Mouse (Mus musculus) gastrocnemius, postnatal 4 days (tissue): ENCODE results near the gene Grik1. TPM values are rescaled to one million over a fixed set of nuclear protein-coding genes. Genes with fewer than 3 reads are reported as not detected.

ENCODE experiments used
- DNase-seq, 2 experiments: peaks; one replicate each; pipeline ENCODE4 v3.0.0; 2021 to 2022; ENCODE audit warnings: low spot score in 2 of 2, mixed read lengths in 2 of 2
- total RNA-seq, 2 experiments: library from RNA; stranded (reverse); gene quantifications; 2 replicates each; pipeline ENCODE4 v1.2.3; 2021

Grik1 gene
- total RNA-seq, 2 experiments from 2014 or later: 0.12 to 0.26 TPM

- DNase-seq: no peak
Measured at GRCm38 (mm10) chr16:88142574-88142973, 147.5 kb downstream of the Grik1 start.

GRCm38 (mm10) chr16:88142136-88142535, 147.9 kb downstream of the Grik1 start:
- DNase-seq: no peak

GRCm38 (mm10) chr16:88141594-88141993, 148.5 kb downstream of the Grik1 start:
- no peak for DNase-seq

GRCm38 (mm10) chr16:88138913-88139312, 151.2 kb downstream of the Grik1 start:
- no peak for DNase-seq

- no peak for DNase-seq
Measured at GRCm38 (mm10) chr16:88132919-88133318, 157.1 kb downstream of the Grik1 start.

GRCm38 (mm10) chr16:88131103-88131502, 159.0 kb downstream of the Grik1 start:
- DNase-seq: no peak

- no peak for DNase-seq
Measured at GRCm38 (mm10) chr16:88125098-88125497, 165.0 kb downstream of the Grik1 start.

- DNase-seq: no peak
Measured at GRCm38 (mm10) chr16:88112551-88113138, 177.4 kb downstream of the Grik1 start.

- no peak for DNase-seq
Measured at GRCm38 (mm10) chr16:88111459-88111858, 178.6 kb downstream of the Grik1 start.

GRCm38 (mm10) chr16:88094206-88094789, 195.8 kb downstream of the Grik1 start:
- no peak for DNase-seq

GRCm38 (mm10) chr16:88087280-88087679, 202.8 kb downstream of the Grik1 start:
- DNase-seq: no peak

- peak in 1 of 2 experiments; percentile 38 for DNase-seq
Measured at GRCm38 (mm10) chr16:88074716-88075115, 215.3 kb downstream of the Grik1 start.

GRCm38 (mm10) chr16:88060936-88061335, 229.1 kb downstream of the Grik1 start:
- DNase-seq: no peak

- no peak for DNase-seq
Measured at GRCm38 (mm10) chr16:88048121-88048520, 241.9 kb downstream of the Grik1 start.

- DNase-seq: no peak
Measured at GRCm38 (mm10) chr16:88044321-88044720, 245.7 kb downstream of the Grik1 start.

GRCm38 (mm10) chr16:88042458-88042857, 247.6 kb downstream of the Grik1 start:
- no peak for DNase-seq

- no peak for DNase-seq
Measured at GRCm38 (mm10) chr16:88038503-88039091, 251.5 kb downstream of the Grik1 start.

- DNase-seq: no peak
Measured at GRCm38 (mm10) chr16:87988805-87989204, 301.3 kb downstream of the Grik1 start.

GRCm38 (mm10) chr16:87984201-87984870, 305.7 kb downstream of the Grik1 start:
- DNase-seq: no peak

- no peak for DNase-seq
Measured at GRCm38 (mm10) chr16:87974076-87974443, 316.0 kb downstream of the Grik1 start.

GRCm38 (mm10) chr16:87973394-87974075, 316.5 kb downstream of the Grik1 start:
- DNase-seq: no peak

- no peak for DNase-seq
Measured at GRCm38 (mm10) chr16:87971911-87972310, 318.2 kb downstream of the Grik1 start.
